Mouse (Mus musculus) retina, embryonic 14.5 days (tissue): ENCODE data around the gene Tmem265.
A peak's percentile ranks its signal among the peaks of the same experiment; 100 is the strongest.

Experiments used
- DNase-seq: peaks from one replicate; pipeline ENCODE4 v3.0.0-alpha.2; 2015; ENCODE audit warnings: low spot score

Tmem265 gene

GRCm38 (mm10) chr7:127561340-127561858 lies at the start of gene Tmem265:
Gene Tmem265, plus strand, starts transcription at chr7:127561390.
- DNase-seq = no peak

- peak; percentile 97 for DNase-seq
Measured at GRCm38 (mm10) chr7:127511808-127512230, 49.4 kb upstream of the Tmem265 start, which contains the start of gene Srcap. Gene Srcap, plus strand, starts transcription at chr7:127511983.

- DNase-seq = peak; percentile 92
Measured at GRCm38 (mm10) chr7:127512231-127513015, 48.8 kb upstream of the Tmem265 start.

GRCm38 (mm10) chr7:127513016-127513390 lies 48.2 kb upstream of the Tmem265 start:
- no peak for DNase-seq

- DNase-seq = no peak
Measured at GRCm38 (mm10) chr7:127513781-127514180, 47.4 kb upstream of the Tmem265 start.

- DNase-seq = no peak
Measured at GRCm38 (mm10) chr7:127515846-127516245, 45.3 kb upstream of the Tmem265 start.

- DNase-seq = no peak
Measured at GRCm38 (mm10) chr7:127516344-127516743, 44.8 kb upstream of the Tmem265 start.

- DNase-seq = no peak
Measured at GRCm38 (mm10) chr7:127519284-127519683, 41.9 kb upstream of the Tmem265 start, which contains the start of gene Gm42715. Gene Gm42715, plus strand, starts transcription at chr7:127519584.

- no peak for DNase-seq
Measured at GRCm38 (mm10) chr7:127541671-127542070, 19.5 kb upstream of the Tmem265 start.

- DNase-seq = no peak
Measured at GRCm38 (mm10) chr7:127549116-127549835, 11.9 kb upstream of the Tmem265 start.

GRCm38 (mm10) chr7:127551558-127551957 lies 9.6 kb upstream of the Tmem265 start:
- DNase-seq = no peak

GRCm38 (mm10) chr7:127560580-127560979 lies 610 bp upstream of the Tmem265 start:
- no peak for DNase-seq

- DNase-seq = no peak
Measured at GRCm38 (mm10) chr7:127564381-127565150, 3.4 kb downstream of the Tmem265 start.

- DNase-seq = peak; percentile 97
Measured at GRCm38 (mm10) chr7:127572895-127573471, 11.8 kb downstream of the Tmem265 start, which contains the start of gene Phkg2. Gene Phkg2, plus strand, starts transcription at chr7:127573340.

GRCm38 (mm10) chr7:127573503-127574008 lies 12.4 kb downstream of the Tmem265 start:
- peak; percentile 17 for DNase-seq

- DNase-seq = no peak
Measured at GRCm38 (mm10) chr7:127574115-127574514, 12.9 kb downstream of the Tmem265 start.

GRCm38 (mm10) chr7:127583260-127583659 lies 22.1 kb downstream of the Tmem265 start:
- DNase-seq = no peak

GRCm38 (mm10) chr7:127585031-127585430 lies 23.8 kb downstream of the Tmem265 start:
- no peak for DNase-seq

GRCm38 (mm10) chr7:127586149-127586548 lies 25.0 kb downstream of the Tmem265 start:
- no peak for DNase-seq

GRCm38 (mm10) chr7:127587196-127587595 lies 26.0 kb downstream of the Tmem265 start:
- DNase-seq = no peak
